Mouse (Mus musculus) frontal cortex, postnatal 10 days (tissue): Measurements from ENCODE around the gene Dlg1.

Source experiments
- DNase-seq, 2 experiments: peaks; one replicate each; pipeline ENCODE4 v3.0.0; 2022; ENCODE audit warnings: low spot score in 2 of 2, mixed read lengths in 1 of 2

The Dlg1 gene

DNA sequence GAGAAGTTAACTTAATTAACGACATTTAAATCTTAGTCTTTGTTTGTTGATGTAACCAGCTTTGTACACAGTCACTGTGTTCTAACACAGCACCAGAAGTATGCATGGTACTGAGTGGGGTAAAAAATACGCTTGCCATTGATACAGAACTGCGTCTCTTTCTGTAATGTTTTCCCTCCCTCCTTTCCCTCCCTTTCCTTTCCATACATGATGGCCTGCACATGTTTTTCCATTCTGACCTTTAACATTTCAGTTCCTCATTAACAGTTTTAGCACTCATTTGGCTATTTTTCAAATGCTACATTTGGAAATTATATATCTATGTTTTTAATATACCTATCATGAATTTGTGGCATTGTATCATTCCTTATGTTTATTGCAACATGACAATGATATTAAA, 181.0 kb downstream of the Dlg1 start:
- no peak for DNase-seq

DNA sequence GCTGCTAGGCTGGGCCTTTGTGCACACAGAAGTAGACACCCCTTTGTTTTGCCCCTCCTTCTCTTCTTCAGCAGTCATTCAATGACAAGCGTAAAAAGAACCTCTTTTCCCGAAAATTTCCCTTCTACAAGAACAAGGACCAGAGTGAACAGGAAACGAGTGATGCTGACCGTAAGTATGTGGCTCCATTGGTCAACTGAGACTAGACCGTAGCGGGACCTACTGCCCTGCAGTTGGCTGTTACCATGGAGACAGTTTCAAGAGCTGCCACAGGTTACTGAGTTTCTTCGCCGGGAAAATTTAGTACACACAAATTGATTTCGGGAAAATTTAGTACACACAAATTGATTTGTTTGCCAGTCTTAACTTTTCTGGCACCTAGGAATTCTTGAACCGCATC, 183.5 kb downstream of the Dlg1 start:
- no peak for DNase-seq

DNA sequence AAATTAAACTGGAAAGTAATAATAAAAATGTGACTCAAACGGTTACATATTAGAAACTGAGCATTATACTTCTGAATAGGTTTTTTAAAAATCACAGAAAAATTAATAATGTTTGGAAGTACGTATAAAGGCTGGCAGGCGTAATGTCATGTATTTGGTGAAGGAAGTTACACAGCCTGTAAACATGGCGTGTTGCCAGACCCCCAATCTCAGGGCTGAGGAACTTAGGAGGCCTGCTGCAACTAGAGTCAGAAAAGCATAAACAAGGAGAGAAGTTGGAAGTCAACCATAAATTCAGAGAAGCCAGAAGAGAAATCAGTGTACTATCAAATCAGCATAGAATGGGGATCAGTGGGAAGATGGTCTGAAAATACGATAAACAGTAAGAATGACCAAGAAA, 200.7 kb downstream of the Dlg1 start:
- DNase-seq = no peak

DNA sequence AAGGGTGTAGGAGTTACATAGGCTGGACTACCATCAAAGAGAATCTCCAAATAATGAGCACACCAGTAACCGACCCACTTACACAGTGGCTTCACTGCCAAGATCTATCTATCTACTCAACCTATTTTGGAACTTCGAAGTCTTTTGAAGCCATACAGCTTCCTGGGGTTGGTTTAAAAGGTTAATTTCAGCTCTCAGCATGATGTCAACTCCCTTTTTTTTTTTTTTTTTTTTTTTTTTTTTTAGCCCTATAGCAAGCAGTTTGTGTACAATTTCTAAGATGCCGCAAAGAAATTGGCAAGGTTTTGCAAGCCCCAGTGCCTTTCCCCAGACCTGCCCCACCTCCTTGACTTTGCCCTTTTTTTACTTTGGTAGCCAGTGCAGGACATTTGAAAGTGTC, 202.0 kb downstream of the Dlg1 start:
- DNase-seq = no peak

DNA sequence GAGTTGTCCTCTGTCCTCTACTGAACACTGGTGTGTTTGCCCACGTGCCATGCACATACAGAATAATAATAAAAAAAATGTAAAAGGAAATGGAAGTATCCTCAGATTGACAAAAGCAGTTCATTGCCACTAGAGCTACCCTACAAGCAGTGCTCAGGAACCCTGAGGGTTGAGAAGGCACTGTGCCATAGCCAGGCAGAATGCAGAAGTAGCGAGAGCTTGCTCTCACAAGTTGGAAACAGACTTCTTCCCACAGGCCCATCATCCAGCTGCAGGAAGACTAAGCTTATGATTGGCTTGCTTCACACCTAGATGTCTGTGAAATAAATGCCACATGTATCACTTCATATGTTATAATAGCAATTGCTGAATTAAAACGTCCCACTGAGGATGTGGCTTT, 203.7 kb downstream of the Dlg1 start:
- DNase-seq = no peak

DNA sequence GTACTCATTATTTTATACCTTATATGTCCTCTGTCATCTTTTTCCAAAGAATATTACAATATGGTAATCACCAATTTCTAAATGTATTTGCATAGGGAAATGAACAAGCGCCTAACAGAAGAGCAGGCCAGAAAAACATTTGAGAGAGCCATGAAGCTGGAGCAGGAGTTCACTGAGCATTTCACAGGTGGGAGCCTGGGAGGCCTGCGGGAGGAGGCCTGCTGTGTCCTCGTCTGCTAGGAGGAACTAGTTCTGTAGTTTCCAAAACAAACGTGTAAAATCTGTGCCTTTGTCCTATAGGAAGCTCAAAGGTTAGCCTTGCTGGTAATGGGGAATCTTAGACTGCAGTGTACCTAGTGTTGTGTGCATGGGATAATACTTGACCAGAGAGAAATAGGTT, 204.5 kb downstream of the Dlg1 start:
- DNase-seq = no peak

DNA sequence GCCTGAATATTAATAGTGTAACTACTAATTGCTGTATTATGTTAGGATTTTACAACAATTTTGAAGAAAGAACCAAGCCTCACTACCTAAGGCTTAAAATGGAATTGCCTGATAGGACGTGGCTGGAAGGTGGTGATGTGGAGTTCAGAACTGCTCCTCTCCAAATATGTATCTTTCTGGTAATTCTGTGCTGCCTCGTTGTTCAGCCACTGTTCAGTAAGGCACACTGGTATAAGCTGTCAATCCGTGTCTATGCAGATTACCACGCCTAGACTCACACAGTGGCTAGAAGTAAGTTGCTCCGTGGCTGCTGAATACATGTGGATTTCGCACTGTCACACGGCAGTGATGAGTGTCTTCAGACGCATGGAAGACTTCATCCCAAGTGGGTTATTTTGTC, 210.5 kb downstream of the Dlg1 start:
- DNase-seq = no peak

DNA sequence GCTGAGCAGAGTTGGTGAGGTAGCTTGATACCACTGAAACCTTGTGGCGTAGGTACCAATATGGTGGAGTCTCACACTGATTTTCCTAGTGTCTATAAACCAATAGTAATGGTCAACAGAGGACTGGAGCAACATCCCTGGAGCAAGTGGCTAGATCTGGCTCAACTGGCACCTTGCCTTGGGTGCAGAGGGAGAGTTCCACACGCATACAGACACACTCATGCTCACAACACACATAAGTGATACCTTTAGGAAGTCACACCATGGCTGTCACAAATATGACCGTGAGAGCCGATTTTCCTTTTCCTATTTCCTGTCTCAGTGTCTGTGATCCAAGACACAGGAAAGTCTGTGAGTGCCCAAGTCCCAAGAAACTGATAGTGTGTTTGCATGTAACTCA, 212.1 kb downstream of the Dlg1 start:
- DNase-seq = no peak

DNA sequence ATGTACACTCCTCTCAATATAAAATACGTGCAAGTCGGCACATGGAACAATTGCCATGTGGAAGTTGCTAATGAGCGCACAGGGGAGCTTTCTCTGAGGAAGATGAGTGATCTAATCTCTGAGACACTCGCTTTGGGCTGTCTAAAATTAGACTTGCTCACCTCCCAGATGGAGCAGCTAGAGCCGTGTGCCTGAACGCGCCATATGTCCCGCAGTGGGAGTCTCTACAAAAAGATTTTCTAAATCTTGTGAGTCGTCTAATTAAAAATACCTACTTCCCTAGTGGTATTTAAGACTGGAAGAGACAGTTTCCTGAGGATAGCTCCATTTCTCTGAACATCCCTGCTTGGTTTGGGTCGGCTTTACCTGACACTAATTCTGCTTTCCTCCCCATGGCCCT, 213.1 kb downstream of the Dlg1 start:
- DNase-seq = no peak

DNA sequence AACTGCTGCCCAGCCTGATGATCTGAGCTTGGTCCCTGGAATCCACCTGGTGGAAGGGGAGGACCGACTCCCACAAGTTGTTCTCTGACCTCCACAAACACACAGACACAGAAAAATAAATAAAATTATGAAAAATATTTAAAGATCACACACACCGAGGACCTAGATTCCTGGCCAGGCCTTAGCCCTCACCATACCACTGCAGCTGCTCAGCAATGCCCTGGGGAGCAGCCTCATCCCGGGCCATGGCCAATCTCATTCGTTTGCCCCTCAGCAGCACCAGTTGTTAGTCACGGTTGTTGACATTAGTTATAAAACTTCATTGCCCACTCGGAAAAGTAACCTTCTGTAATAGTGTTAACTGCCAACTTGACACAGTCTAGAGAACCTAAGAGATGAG, 214.8 kb downstream of the Dlg1 start:
- no peak for DNase-seq

DNA sequence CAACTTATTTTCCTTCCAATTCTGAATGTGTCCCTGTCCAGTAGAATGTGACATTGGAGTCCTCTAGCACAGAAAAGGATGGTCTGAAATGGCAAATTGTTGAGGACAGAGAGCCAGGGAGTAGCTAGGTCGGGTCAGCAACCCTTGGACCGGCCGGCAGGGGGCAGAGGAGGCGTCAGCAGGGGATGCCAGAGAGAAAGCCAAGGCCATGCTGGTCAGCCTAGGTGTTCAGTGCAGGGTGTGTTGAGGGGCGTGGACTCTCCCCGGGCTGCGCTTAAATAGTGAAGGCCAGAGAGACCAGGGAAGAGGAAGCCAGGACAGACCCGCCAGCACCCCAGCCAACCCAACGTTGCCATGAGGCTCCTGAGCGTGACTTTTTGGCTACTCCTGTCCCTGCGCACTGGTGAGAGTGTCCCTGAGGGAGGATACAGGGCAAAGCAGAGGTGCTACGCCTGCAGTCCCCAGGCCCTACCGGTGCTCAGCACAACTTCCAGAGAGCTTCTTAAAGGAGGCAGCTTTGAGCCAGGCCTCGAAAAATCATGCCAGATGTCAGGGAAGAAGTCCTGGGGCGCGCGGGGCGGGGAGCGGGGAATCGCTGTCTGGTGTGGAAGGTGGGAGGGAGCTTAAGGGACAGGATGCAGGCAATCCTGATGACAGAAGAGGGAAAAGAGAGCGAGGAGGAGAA, 215.5 kb downstream of the Dlg1 start, which contains the start of gene Meltf:
Gene Meltf, plus strand, starts transcription at position 238 of the 685 bp plus-strand sequence.
- peak in 1 of 2 experiments; percentile 58 for DNase-seq

DNA sequence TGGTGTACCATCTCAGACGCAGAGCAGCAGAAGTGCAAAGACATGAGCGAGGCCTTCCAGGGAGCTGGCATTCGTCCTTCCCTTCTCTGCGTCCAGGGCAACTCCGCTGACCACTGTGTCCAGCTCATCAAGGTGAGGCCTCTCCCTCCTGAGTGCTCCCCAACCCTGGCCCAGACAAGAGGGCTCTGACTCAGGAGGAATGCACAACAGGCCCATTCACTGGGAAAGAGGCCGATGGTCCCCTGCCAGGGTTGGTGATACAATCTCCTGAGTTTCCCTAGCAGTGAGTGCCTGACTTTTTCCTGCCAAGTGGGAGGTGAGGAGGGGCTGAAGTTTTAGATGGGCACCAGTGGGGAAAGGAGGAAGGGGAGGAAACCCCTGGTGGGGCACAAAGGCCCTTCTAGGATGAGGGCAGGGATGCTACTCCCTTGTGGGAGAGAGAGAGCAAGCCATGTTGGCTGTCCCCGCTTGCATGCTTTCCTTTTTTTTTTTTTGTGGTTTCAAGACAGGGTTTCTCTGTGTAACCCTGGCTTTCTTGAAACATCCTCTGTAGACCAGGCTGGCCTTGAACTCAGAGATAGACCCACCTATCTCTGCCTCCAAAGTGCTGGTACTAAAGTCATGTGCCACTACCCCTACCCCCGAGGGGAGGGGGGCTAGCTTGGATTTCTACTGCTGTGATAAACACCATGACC, 217.1 kb downstream of the Dlg1 start:
- DNase-seq = no peak

DNA sequence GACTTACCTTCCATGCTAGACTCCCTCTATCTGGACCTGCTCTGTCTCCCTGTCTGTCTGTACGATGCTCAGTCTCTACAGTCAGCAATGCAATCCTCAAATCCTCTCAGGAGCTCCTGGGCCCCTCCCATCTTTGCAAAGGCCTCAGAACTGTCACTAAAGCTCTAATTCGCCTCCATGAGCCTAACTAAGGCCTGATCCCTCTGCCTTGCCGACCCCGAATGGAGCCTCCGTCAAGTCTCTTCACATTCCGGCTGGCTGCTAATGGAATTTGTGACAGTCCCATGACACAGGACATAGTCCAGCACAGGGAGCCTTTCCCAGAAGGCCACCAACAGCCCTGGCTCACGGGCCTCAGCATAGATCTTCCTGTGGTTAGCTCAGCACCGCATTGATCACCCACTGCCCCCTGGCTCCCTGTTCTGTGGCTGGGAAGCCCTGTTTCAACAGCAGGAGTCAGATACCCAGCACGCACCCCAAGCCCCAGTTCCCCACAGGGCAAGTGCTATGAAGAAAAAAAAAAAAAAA, 219.2 kb downstream of the Dlg1 start:
- no peak for DNase-seq

DNA sequence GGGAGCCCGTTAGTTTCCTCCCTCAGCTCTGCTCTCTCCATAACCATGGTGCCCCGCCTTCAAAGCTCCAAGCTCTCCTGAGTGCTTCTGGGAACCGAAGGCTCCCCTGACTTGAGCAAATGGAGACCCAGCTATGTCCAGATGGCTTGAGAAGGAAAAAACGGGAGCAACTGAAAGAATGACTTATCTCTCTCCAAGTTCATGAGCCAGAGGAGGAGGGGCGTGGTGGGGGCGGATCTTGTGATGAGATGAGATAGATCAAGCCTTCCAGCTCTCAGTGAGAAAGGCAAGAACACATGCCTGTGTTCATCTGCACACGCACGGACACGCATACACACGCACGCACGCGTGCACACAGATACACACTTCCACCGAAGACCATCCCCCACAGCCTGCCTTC, 220.1 kb downstream of the Dlg1 start:
- DNase-seq = no peak

DNA sequence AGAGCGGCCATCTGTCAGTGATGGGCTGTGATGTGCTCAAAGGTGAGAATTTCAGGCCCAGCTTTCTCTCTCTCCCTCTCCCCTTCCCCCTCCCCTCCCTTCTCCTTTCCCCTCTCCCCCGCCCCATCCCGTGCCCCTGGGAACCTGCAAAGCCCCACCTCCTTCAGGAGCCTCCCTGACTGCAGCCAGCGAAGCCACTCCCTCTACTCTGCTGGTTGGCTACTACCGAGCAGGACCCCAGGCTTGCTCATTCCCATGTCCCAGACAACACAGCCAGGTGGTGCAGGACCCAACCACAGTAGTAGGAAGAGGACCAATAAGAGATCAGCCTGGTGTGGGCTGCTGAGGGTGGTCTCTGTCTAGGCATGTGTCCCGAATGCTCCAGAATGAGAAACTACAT, 220.7 kb downstream of the Dlg1 start:
- DNase-seq = no peak

DNA sequence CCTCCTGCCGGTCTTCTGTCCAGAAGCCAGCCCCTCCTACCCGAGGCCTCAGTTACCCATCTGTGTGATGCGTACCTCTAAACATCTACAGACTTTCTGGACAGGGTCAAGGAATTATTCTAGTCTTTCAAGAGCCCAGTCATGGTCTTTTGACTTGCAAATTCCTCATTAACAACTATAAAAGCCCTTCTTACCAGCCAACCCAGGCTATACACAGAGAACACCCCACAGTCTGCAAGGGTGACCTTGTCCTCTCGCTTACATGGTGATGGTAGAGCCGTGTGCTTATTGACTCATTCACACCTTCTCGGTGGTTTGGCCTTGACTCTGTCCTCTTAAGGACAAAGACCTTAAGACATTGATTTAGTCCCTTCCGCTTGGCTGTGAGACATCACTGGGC, 227.7 kb downstream of the Dlg1 start:
- no peak for DNase-seq

DNA sequence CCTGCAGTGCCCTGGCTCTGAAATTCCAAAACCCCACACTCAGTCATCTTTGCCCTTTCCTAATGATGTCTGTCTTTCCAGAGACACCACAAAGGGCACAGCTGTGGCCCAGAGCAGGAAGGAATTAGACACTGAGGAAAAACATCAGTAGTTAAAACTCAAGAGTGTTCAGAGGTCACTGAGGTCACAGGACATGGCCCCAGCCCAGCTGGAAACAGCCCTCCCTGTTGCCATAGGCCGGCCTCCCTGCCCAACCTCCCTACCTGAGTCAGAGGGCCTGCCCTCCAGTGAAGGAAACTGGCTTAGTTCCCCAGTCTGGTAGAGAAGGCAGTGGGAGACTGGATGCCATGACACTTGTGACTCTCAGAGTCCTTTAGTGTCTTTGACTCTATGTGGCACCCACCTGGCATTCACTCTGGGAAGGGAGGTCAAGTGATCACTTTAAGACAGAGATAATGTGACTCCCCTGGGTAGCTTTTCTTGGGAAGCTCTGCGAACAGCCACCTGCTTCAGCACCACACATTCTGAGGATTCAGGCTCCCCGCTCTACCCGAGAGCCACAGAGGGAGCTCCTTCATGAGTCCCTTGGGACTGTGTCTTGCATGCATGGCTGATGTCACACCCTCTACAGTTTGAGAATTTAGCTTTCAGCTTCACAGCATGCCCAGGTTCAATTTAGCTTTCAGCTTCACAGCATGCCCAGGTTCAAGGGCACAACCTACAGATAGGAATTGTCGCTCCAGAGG, 230.3 kb downstream of the Dlg1 start:
- no peak for DNase-seq

DNA sequence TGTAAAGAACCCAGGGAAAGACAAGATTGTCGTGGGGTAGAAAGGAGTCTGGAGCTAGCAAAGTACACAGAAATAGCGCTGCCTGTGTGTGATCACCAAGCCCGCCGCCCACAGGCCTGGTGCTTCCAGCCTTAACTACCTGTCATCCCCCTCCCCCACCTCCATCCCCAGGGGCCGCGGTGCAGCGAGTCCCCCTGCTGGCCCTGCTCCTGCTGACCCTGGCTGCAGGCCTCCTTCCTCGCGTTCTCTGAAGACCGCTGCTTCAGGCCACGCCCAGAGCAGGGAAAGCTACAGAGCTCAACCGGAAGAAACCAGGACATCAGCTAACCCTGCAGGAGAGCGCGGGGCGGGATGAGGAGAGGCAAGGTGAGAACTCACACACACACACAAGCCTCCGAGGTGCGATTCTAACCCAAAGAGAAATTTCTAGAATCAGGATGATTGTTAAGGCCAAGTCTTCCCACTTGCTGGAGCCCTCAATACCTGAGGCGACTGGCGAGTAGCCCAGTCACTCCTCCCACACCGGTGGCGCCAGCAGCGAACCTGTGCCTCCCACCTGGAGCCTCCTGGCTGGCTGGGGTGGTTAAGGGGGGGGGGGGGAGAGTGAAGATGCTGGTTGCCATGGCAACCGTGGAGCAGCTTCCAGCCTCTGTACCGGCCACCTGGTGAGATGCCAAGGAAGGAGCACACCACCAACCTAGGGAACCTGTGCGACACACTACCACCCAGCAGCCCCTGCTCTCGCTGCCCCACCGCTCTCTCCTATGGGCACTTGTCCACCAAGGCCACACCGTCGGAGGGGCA, 233.9 kb downstream of the Dlg1 start:
- peak; percentile 56 to 61 for DNase-seq

DNA sequence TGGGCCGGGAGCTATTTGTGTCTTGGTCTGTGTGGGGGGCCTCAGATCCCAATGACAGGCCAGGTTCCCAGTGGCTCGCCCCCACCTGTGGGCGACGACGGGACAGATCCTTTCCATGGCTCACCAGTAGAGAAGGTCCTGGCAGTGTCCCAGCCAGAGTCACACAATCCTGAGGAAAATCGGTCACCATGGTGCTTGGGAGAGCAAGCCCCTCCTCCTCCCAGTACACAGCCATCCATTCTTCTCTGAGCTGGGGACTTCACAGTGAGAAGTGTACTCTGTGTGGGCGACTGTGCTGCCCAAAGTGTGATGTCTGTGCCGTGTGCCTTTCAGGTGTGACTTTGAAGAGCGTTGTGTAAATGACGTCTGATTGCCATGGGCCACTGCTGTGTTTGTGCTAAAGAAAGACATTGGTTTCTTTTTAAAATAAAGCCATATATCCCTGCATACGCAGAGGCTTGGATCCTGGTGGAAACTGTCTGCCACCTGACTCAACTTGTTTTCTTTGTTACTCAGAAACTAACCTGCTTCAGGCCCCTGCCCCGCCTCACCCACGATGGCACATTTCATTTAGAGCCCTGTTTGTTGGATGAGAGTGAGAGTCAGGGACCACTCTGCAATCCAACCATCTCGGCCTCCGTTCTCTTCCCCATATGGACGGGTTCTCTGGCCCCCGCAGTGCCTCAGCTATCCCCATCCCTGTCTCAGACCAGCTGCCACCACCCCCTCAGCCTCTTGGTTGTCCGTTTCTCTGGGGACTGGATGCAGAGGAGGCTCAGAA, 235.5 kb downstream of the Dlg1 start:
- peak; percentile 67 to 87 for DNase-seq

DNA sequence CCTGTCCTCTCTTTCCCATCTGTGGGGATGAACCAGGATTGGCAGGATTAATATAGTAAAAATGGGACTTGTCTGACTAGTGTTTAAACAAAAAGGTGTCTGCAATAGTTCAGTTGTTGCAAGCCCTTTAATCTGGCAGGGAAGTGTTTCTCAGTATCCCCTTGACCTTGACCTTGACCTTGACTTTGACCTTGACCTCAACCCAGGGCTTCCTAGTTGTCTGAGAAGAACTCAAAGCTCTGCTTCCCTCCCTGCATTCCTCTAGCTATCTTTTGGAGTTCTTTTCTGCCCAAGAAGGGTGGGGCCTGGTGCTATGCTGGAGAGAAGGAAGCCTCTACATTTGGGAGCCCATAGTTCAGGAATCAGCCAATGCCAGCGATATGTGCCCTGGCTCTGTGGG, 238.6 kb downstream of the Dlg1 start:
- no peak for DNase-seq

DNA sequence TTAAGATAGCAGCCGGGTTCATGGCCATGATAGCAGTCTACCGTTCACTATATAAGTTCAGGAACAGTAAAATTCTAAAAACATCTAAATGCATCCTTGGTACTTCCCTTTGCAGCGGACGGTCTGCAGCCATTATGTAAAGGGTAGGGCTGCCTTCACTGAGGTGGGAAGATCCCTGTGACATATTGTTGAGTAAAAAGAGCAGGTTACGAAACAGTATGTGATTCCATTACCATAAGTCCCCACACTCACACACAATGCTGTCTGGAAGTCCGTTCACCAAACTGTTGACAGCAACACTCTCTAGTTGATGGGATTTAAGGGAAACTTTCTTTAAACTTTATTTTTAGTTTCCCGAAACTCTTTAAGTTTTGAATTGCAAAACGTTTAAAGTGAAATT, 240.0 kb downstream of the Dlg1 start:
- no peak for DNase-seq
